Mouse (Mus musculus) spleen, postnatal 4 days (tissue): ENCODE data around the gene Zbtb49.

Source experiments
- DNase-seq, 2 experiments: peaks; one replicate each; pipeline ENCODE4 v3.0.0; 2022; ENCODE audit warnings: low spot score in 2 of 2

Zbtb49 gene

DNA sequence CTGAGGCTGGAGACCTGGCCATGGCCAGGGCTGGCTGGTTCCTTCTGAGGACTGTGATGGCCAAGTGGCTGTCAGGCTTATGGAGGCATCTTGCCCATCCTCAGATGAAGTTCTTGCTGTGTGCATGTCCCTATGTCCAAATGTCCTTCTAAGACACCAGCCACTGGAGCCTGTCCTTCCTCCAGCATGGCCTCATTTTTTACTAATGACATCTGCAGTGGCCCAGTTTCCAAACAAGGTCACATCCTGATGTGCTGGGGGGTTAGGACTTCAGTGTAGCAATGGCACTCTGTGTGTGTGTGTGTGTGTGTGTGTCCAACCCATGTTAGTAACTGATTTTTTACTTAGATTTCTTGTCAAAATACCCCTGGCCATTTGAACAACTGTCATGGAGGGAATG lies 24.3 kb downstream of the Zbtb49 start:
- DNase-seq: no peak

- DNase-seq: no peak
These were observed 25.3 kb downstream of the Zbtb49 start for GRCm38 (mm10) chr5:38194946-38195345.

DNA sequence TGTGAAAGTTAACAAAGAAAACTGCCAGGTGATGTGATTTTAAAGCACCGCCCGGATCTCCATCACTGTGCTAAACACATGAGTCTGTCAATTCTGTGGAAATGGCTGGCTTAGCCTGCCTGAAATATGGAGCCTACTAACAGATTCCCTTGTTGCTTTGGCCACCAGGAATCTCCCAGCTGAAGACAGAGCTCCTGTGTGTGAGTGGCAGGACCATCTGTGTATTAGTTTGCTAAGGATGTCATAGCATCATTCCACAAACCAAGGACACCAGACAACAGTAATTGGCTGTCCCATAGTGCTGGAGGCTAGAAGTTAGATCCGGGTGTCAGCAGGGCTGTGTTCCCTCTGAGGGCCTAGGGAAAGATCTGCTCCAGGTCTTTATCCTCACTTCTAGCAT lies 29.4 kb downstream of the Zbtb49 start:
- no peak for DNase-seq

GRCm38 (mm10) chr5:38187006-38187405 lies 33.3 kb downstream of the Zbtb49 start:
- no peak for DNase-seq

GRCm38 (mm10) chr5:38184688-38185285 lies 35.5 kb downstream of the Zbtb49 start:
- no peak for DNase-seq

DNA sequence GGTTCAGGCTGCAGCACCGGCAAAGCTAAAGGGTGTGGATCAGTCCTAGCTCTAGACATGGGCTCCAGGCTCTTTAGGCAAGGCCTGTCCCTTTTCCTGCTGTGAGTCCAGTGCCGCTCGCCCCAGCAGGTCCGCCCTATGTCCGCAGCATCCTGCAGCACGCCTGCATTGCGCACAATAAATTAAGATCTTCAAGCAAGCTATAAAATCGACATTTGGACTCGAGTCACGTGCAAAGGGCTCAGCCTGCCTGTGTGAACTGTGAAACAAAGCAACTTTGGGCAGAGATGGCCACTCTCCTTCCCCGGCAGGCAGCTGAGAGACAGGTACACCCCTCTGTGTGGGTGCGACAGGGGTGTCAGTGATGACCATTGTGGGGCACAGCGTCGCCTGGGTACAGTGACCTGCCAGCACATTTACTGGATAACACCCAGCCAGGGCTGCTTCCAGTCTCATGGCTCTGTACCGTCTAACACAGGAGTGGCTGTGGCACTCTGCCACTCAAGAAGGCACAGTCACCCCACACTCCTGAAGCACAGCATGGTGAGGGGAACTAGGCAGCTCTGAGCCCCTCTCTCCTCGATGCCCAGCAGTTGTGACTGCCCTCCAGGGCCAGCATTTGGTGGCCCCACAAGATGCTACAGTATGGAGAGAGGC lies 45.9 kb downstream of the Zbtb49 start:
- DNase-seq: no peak

DNA sequence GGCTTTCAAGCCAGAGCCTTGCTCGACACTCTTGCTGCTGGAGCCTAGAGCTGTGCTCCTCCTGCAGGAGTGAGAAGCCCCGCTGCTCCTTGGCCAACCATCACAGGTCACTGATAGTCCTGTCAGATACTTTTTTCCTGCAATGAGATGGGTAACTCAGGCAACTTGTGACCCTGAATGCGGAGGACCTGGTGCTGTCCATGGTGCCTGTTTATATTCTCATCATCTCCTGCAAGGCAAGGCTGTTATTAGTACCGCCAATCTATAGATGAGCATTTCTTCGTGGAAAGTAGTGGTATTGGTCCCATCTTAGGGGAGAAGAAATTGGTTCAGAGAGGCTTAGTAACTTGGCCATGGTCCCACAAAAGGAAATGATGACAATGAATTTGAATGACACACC lies 46.5 kb downstream of the Zbtb49 start:
- DNase-seq: no peak

- no peak for DNase-seq
These were observed 51.8 kb downstream of the Zbtb49 start for GRCm38 (mm10) chr5:38168497-38168896.

GRCm38 (mm10) chr5:38159634-38160413 lies 60.4 kb downstream of the Zbtb49 start, which contains the start of gene Nsg1:
TSS of gene Nsg1 (minus strand) at chr5:38159907.
- DNase-seq: no peak

DNA sequence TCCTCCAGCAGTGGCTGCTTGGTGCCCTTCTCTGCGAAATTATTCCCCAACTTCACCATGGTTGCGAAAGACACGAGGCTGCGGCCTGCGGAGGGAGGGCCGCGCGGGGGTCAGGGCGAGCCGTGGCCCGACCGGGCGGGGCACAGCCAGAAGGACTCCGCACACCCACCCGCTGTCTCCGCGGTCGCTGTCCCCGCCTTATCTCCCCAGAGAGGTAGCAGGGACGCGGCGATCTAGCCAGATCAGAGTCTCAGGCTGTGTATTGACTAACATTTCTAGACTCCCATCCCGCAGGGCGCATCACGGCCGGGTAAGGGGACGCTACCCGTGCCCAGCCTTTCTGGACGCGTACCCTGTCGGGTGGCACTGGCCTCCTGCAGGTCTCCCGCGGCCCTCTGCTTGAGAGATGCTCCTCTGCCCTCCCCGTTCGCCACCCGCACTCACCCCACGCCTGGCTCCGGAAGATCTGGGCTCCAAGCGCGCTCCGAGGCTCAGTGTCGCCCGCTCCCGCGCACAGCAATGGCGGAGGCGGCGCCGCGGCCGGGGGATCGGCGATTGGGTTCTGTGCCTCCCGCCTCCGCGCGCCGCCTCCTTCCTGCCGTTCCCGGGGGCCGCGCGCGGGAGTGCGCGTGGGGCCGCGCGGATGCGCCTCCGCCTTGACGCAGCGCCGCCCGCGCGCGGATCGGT lies 61.2 kb downstream of the Zbtb49 start:
- DNase-seq: no peak

GRCm38 (mm10) chr5:38158501-38158946 lies 61.7 kb downstream of the Zbtb49 start:
- no peak for DNase-seq

DNA sequence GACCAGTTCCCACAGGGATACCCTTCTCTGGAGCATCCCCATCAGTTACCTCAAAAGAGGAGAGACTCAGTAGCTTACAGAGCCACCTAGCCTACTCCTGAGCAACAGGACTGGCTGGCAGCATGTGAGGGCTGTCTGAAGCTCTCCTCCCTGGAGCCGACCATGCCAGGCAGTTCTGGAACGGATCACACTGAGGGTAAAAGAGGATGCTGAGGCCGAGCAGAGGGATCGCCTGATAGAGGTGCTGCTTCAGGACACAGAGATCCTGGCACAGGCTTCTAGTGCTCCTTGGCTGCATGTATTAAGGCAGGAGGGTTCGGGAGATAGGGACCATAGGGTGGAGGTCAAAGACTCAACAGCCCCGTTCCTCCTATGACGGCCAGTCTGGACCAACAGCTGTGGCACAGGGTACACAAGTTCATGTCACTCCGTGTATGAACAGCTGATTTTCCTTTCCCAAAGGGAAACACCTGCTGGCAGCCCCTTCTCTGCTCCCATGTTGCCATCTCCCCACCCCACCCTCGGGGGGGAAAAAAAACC lies 62.7 kb downstream of the Zbtb49 start:
- no peak for DNase-seq

DNA sequence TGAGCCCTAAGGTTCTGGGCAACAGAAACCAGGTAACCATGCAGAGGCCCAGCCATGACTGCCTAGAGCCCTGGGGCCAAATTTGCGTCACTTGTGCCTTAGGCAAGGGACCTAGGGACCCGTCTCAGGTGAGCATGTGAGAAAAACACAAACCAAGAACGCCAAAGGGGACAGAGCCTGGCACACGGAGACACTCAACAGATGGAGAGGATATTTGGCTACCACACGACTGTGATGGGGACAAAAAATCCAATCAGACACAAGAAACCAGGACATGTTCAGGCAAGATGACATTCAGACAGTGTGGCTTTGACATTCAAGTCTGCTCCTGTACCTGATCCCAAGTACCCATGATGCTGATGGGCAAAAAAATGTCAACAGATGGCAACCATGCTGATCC lies 66.6 kb downstream of the Zbtb49 start:
- no peak for DNase-seq

GRCm38 (mm10) chr5:38152201-38153108 lies 67.8 kb downstream of the Zbtb49 start:
- no peak for DNase-seq

DNA sequence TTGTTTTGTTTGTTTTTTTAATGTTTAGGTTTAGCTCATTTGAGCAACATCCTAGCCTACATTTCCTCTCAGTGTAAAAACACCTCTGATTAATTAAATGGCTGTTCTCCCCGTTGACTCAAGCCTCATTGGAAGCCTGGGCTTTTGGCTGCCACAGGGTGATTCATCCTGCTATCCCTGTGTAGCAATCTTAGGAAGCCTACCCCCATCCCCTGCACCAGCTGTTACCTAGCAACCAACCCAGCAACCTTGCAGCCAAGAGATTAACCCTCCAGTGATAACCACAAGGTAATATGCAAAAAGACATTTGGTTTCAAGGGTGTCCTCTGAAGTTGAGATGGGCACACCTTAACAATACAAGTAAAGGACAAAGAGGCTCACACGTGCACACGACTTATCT lies 69.0 kb downstream of the Zbtb49 start:
- no peak for DNase-seq

DNA sequence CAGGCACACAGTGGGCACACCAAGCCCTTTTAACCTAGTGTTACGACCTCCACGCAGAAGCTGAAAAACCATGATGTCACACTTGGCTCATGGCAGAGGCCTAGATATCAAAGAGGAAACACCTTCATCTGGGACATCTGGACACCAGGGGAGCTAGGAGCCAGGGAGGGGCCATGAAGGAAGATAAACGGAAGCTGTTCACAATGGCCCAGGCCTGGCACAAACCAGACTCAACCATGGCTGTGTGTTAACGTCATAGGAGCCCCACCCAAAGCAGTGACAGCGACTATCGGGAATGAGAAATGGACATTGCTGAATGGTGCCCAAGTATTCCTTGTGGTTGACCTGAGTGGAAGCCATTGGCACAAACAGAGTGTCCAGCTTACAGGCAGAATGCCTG lies 73.7 kb downstream of the Zbtb49 start:
- DNase-seq: no peak

GRCm38 (mm10) chr5:38140893-38141292 lies 79.4 kb downstream of the Zbtb49 start:
- DNase-seq: no peak
